ENCODE assay signal across 8 mouse cellular contexts in genomic region chr8:45068759-45069386, GRCm38 (mm10). TPM values are rescaled to one million over a fixed set of nuclear protein-coding genes. Genes with fewer than 3 reads are reported as not detected.
A peak's percentile ranks its signal among the peaks of the same experiment; 100 is the strongest.
DNase-seq lines count a peak whose midpoint lies in the region; ATAC-seq lines count a peak whose summit lies in the region.

Mtnr1a (plus strand) TSS chr8:45069137.

- intact Hi-C loops in gastrocnemius, postnatal 36 days (cut with DNase I): loop anchor here (1.0 kb wide), 1 partner anchor 167 kb away; no protein-coding TSS in a partner anchor

- peak within 1 kb of the TSS; percentile 50 for H3K4me2 ChIP-seq in intestine, embryonic 14.5 days (ENCODE audit: low read length)

- WGBS in intestine, embryonic 14.5 days: 8% methylated on average over 29 of the region's 29 CpGs

- no peak within 1 kb of the TSS for H3K27ac ChIP-seq in intestine, embryonic 14.5 days (ENCODE audit: low read depth)

- H3K9me3 ChIP-seq in intestine, embryonic 14.5 days (ENCODE audit: control insufficient read depth, low read length): no peaks in the 10 kb centered on the region

- no peaks in the 10 kb centered on the region for H3K36me3 ChIP-seq in intestine, embryonic 14.5 days (ENCODE audit: control insufficient read depth, insufficient read depth, low read length)

- peak; percentile 93 for DNase-seq in adrenal gland, postnatal 25 days
- DNase-seq in embryo, embryonic 11 days: peak; percentile 91
- DNase-seq in gastrocnemius, postnatal 36 days: peak; percentile 81 to 83
- peak; percentile 99 for DNase-seq in intestine, embryonic 14.5 days (ENCODE audit: low spot score)
- DNase-seq in left cerebral cortex, adult 8-10 months (ENCODE audit: low spot score in 2 of 2): peak; percentile 60 to 96
- DNase-seq in lung, postnatal 4 days: peak; percentile 82 to 89
- peak; percentile 88 to 92 for DNase-seq in right cerebral cortex, postnatal 10 days (ENCODE audit: low spot score in 2 of 2)

- peak; percentile 89 for ATAC-seq in intestine, embryonic 14.5 days (replicated peaks; ENCODE audit: low FRiP score, low TSS enrichment, low read depth)
- no peak for ATAC-seq in inflammation-experienced regulatory T-cells, adult 6 months

- H3K9ac ChIP-seq in intestine, embryonic 14.5 days (ENCODE audit: low read length): no peak within 1 kb of the TSS

- H3K27me3 ChIP-seq in intestine, embryonic 14.5 days (replicated peaks; ENCODE audit: control insufficient read depth, insufficient read depth, low read length): no peaks in the 10 kb centered on the region

- no peaks in the 10 kb centered on the region; the same call in 1 of the 2 replicates for H3K4me1 ChIP-seq in intestine, embryonic 14.5 days (replicated peaks; ENCODE audit: control insufficient read depth, insufficient read depth, low read length)

- peak within 1 kb of the TSS; percentile 17 for H3K4me3 ChIP-seq in intestine, embryonic 14.5 days (ENCODE audit: low read depth, low read length)

RNA-seq across cellular contexts. Expression of gene Mtnr1a, which starts in this region (rescaled TPM):
- not detected in 2 replicates for total RNA-seq in adrenal gland, postnatal 25 days (2021)
- total RNA-seq in gastrocnemius, postnatal 36 days (2021): not detected
- 0.11 and 0.15 TPM in 2 replicates for polyA plus RNA-seq in intestine, embryonic 14.5 days (2014; fragmentation: Nextera tagmentation; extraction: Ambion mirVana)
- not detected for total RNA-seq in left cerebral cortex, adult 8-10 months (2022)
- polyA plus RNA-seq in inflammation-experienced regulatory T-cells, adult 6 months (2017; shearing (Covaris generic)): not detected

Comparison
In these comparisons a context has a peak if more than half of its experiments do, and no peak if none do; other contexts are left out.
1. Peak in DNase-seq in adrenal gland, postnatal 25 days; RNA of the gene not detected or under 1 TPM.
2. Peak in DNase-seq in gastrocnemius, postnatal 36 days; RNA of the gene not detected or under 1 TPM.
3. Peak in DNase-seq, ATAC-seq, H3K4me3 ChIP-seq and H3K4me2 ChIP-seq in intestine, embryonic 14.5 days; RNA of the gene not detected or under 1 TPM.
4. Peak in DNase-seq in left cerebral cortex, adult 8-10 months; RNA of the gene not detected or under 1 TPM.